Mouse (Mus musculus) c-Kit-positive CD71-positive TER-119-positive erythroid progenitor cells, embryonic 14.5 days (primary cell): ENCODE results near the gene Slc6a1.

Experiments used
- DNase-seq: peaks from one replicate; pipeline ENCODE4 v3.0.0-alpha.2; 2013; ENCODE audit warnings: low spot score

The Slc6a1 gene

DNA sequence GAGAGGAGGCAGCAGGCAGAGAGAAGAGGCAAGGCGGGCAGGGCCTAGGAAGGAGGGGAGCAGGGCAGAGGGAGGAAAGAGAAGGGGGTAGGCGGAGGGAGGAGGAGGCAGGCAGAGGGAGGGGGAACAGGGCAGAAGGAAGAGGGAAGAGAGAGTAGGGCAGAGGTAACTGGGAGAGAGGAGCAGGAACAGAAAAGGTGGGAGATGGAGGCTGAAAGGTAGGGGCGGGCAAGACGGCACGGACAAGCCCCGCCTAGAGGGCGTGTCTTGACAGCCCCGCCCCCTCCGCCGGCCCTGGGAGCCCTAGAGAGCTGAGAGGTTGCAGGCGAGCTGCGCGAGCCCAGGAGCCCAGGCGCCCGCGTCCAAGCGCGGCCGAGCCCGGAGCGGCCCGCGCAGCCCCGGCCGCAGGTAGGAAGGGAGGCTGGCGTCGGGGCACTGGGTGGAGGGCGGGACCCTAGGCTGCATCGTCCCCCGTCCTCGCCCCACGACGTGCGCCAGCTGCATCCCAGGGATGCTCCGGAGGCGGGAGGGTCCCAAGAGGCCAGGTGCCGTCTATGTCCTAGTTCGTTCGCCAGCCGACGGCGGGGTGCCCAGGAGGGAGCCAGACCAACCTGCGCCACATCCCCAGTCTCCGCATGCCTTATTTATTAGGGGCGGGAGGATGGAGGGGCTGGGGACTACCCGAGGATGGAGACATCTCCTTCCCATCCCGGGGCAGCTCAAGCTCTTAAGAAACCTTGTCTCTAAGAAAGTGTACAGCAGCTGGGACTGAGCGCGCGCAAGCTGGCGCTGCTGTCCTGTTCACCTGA is at the start of gene Slc6a1:
Gene Slc6a1, plus strand, starts transcription at position 167 of the 809 bp plus-strand sequence.
- DNase-seq = peak; percentile 10

DNA sequence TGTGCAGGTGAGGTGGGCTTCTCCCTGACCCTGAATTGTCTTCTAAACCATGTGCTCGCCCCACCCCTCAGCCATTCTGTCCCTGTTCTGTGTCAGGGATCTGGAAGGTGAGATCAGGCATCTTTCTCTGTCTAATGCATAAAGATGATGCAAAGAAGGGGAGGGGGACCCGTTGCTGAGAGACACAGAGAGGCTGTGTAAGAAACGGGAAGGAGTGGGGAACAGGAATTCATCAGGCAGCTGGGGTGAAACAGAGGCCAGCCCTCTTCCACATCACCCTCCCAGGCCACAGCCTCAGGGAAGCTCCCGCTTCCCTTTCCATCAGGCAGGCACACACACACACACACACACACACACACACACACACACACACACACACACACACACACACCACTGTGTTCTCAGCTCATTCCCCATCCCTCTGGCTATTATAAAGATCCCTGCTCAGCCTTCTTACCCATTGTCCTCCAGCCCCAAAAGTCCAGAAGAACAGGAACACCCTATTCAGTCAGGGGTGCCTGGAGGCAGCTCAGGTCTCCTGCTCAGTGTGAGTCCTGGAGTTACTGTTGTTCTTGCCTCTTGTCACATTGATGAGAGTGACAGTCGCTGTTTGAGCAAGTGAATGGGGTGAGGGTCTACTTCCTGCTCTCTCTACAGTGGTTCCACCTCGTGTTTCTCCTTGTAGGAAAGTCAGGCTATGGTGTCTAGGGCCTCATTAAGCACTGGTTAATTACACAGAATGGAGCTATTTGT is 43.4 kb upstream of the Slc6a1 start:
- DNase-seq = no peak

DNA sequence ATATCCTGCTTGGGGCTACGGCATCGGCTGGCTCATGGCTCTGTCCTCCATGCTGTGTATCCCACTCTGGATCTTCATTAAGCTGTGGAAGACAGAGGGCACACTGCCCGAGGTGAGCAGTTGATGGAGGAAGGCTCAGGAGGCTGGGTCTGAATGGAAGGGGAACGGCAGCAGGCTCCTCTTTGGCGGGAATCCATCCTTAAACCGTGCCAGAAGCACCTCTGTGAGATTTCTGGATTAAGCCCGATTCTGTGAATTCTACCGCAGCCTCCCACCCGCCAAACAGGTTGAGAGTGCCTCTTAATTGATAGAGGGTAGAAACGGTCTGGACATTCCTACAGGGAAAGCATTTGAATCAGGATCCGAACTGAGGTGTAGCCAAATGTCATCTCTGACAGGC is 36.8 kb upstream of the Slc6a1 start:
- no peak for DNase-seq

DNA sequence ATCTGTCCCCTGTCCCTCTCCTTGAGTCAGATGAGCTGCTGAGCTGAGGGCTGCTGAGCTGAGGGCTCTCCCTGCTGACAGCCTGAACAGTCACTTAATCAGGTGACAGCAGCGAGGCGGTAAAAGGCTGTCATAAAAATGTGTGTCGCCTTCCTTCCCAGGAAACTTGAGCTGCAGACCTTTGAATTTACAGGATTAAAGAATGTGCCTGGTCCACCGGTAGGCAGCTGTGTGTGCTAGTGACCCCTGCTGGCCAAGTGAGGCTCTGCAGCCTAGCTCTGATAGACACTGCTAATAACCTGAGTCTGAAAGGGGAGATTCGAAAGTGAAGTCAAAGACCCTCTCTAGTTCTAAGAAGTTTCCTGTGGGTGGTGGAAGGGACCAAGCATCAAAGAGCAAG is 32.1 kb upstream of the Slc6a1 start:
- peak; percentile 23 for DNase-seq

DNA sequence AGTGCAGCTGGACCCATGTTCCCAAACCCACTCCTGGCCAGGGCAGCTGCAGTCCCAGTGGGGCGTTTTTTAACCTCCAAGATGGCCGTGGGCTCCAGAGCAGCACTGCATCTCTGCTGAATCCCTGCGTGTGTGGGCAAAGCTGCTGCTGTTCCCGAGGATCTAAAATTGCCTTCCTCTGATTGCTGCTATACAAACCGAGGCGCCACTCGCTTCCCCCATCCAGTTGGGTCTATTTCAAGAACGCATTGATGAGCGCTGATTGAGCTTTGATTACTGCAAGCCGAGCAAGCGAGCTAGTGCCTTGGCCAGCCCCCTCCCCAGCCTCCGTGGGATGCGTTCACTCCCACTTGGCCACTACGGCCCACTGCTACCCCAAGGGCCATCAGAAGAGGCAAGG is 27.5 kb upstream of the Slc6a1 start:
- DNase-seq = no peak

DNA sequence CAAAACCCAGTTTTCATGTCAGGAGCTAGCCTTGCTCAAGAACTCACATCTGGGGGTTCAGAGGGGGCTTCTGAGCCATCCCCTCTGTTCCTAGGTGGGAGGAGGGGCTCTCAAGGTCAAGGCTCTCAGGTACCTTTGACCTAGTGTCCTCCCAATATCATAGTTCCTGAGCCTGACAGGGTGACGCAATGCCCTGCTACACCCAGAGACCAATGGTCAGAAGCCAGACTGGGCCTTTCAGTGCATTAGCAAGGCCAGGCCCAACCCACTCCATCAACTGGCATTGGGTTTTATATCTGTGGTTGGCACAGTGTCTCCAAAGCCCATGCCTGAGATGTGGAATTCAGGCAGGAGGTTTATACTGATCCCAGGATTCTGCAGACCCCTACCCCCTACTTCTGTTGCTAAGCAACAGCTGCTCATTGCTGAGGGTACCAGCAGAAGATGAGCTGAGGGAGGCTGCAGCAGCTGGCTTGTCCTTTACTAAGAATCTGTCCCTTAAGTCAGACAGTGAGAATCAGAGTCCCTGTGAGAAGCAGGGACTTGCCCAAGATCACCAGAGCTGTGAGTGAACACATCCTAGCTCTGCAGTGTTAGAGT is 24.6 kb upstream of the Slc6a1 start:
- DNase-seq = no peak

DNA sequence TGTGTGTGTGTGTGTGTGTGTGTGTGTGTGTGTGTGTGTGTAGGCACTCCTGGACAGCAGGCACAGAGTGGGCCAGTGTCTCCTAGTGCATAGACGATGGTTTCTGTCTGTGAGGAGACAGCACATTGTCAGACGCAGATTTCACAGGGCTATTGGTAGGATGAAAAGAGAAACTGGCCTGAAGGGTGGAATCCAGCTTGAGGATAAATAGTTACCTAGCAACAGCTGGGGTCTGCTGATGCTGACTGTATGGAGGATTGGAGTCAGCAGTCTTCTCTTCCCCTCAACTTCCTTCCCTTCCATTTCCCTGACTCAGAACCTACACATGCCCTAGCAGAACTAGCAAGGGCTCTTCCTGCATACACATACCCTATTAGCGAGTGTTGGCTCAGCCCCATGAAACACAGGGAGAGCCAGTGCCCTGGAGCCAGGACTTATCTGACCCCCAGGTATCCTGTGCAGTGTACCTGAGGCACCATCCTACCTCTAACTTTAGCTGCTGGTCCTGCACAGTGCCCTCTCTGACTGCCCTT is 23.7 kb upstream of the Slc6a1 start:
- DNase-seq = no peak

DNA sequence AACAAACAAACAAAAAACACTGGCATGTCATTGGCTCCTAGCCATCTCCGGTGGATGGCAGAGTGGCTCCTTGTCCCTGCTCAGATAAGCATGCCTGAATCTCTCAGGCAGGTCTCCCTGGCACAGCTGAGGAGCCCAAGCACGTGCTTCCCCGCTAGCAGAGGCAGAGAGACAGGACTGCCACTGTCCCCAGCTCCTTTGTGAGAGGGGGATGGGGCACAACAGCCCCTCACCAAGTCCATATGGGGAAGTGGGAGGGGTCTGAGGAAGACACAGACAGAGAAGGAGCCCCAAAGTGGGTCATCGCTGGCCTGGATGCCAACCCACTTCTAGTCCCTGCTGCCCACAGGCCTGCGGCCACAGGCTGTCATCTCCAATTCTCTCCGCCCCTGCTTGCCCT is 20.8 kb upstream of the Slc6a1 start:
- no peak for DNase-seq

DNA sequence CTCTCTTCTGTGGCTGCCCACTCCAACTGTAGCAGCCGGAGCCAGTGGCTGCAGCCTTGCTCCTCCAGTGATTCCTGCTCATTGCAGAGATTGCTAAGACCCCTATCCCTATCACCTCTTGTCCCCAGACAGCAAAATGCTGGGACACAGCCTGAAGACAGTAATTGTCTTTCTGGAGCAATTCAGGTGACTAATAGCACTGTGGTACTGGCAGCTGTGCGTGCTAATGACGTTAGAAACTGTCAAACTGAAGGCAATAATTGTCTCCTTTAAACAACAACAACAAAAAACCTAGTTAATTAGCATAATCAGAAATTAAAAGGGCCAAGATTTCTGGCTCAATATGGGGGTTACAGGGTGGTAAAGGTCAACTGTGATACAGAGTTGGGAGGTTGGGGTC is 18.4 kb upstream of the Slc6a1 start:
- DNase-seq = no peak

DNA sequence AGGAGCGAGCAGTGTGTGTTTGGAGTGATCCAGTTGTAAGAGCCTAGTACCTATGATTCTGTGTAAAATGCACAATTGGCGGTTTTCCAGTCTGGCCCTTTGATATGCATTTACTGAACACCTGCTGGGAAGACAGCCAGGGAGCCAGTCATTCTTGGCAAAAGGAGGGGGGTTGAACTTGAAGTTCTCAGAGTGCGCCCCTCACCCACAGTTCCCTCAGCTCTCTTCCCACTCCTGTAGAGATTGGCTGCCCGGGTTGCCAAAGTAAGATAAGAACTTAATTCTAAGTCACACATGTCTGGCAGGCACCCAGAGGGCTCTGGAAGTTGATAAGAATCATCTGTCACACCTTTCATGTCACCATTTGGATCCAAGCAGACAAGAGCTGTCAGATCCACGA is 18.0 kb upstream of the Slc6a1 start:
- no peak for DNase-seq

DNA sequence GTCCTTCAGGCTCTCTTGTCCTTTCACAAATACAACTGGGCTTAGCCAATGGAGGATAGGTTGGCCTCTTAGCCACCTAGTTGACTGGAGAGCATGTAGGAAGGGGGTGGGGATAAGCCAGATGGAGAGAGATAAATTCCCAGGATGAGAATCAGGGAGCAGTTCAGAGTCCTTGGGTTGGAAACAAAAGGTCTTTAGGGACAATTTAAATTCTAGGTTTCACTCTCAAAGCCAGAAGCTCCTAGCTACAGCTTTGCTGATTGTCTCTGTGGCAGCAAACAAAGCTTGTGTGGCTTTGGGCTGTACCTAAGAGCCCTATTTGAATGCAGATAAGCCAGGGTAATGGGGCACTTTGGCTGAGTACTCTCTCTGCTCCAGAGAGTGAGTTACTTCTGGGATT is 16.2 kb upstream of the Slc6a1 start:
- no peak for DNase-seq

DNA sequence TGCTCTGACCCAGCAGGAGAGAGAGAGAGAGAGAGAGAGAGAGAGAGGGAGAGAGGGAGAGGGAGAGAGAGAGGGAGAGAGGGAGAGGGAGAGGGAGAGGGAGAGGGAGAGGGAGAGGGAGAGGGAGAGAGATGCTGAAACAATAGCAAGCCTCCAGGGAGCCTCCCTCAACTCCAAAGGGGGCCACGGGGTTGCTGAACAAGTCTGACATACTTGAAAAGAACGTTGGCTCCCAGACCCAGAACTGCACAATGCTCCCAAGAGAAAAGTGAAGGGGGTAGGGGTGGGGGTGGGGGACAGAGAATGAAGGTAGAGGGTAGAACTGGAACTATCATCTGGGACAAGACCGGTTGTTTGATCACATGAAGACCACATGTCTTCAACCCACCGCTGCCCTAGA is 14.5 kb upstream of the Slc6a1 start:
- no peak for DNase-seq

DNA sequence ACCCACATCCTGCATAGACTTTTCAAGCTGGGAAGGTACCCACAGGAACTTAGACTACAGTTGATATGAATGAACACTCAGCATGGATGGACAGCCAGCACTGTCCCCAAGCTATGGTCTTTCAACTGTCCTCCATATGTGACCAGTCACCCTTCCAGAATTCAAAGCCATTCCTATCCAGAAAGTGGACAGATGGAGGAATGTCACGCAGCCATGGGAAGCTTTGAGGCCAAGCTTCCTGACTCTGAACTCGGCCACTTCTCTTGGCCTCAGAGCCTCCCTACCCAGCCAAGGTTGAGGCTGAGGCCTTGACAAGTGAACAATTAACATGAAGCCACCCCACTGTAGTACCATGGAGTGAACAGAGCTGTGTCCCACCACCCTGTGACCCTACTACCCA is 12.8 kb upstream of the Slc6a1 start:
- no peak for DNase-seq

DNA sequence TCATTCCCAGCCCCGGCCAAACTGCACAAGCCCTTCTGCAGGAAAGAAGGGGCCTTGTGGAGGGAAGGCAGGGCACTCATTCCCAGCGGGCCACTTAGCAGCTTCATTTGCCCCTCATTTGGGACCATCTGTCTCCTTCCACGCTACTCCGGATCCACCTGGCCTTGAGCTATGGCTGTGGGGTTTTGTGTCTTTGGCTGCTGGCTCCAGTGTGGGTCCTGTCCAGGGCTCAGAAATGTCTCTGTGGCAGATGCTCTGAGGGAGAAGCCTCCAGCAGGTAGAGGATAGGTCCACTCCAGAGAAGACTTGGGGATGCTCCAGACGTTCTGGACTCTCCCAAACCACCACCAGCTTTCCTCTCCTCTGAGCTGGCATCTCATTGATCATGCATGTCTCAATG is 11.6 kb upstream of the Slc6a1 start:
- no peak for DNase-seq

DNA sequence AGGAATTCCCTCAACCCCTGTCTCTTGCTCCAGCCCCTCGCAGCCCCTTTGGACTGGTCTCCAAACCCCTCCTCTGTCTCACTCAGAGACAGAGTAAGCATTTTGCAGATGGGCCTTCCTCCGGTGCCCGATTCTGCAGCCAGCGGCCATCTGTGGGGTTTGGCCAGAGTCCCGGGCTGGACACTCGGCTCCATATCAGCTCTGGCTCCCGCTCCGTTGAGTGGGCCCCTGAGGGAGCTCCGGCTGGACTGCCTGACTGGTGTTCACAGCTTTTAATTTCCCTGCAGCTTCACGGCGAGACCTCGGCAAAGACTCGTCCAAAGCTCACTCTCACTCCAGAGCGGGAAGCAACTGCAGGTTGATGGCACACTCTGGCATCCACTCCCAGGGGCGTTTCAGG is 10.2 kb upstream of the Slc6a1 start:
- DNase-seq = no peak

DNA sequence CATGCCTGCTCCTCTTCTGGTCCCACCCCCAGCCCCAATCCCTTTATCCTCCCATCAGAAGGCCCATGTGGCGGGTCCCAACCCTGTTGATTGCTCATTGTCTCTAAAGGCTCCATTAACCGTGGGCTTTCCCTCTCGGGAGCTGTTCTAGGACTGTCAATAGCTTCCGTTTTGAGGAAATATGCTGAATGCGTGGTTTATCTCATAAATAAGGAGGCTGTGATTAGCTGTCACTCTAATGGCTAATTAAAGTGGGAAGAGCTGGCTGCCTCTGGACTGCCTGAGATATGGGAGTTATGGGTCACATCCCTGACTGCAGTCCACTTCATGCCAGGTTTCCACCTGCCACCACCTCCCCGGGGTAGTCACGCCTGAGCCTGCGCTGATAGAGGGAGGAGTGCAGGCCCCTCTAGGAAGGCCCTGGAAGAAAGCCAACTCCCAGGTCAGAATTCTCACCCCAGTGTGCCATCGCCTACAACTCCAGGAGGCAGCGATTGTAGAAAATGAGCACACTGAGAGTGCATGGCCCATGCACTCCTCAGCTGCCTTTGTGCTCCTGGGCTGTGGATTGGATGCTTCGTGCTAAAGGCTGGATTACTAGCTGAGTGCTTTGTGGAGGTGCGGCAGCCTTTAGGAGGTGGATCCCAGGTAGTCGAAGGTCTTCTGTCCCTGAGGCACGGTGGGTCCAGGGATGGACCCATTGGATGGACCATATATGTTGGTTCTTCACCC is 8.3 kb upstream of the Slc6a1 start:
- no peak for DNase-seq

DNA sequence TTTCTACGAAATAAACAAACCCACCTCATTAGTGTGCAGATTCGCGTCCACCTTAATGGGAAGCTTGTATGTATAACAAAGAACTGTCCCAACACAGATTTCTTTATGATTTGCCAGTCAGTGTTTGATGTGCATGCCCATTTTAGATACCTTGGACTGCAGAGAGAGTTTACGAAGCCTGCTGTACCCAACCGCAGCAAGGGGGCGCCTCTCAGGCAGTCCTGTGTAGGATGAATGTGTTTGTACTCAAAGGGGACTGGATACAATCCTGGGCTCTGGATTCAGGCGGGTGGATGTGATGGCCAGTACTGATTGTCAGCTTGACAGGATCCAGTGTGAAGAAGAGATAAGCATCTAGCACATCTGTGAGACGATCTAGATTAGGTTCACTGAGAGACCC is 6.6 kb upstream of the Slc6a1 start:
- DNase-seq = no peak

DNA sequence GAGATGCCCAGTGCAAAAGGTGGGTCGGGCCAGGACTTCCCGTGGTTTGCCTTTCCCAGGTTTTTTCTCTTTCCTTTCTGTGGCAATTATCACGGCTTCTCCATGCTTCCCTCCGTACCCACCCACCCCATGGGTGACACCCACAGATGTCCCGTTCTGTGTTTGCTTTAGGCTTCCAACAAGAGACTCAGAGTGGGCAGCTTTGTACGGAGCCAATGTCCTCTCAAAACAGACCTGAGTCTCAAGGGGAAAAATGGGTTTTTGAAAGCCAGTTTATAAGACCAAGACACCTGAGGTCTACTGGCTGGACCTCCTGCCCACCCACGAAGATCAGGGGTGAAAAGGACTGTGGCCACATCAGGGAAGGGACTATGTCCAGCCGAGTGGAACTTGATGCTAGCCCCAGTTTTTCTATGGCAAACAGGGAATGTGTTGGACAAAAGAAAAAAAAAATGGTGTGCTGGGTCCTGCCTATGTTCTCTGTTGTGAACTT is 889 bp downstream of the Slc6a1 start:
- no peak for DNase-seq

DNA sequence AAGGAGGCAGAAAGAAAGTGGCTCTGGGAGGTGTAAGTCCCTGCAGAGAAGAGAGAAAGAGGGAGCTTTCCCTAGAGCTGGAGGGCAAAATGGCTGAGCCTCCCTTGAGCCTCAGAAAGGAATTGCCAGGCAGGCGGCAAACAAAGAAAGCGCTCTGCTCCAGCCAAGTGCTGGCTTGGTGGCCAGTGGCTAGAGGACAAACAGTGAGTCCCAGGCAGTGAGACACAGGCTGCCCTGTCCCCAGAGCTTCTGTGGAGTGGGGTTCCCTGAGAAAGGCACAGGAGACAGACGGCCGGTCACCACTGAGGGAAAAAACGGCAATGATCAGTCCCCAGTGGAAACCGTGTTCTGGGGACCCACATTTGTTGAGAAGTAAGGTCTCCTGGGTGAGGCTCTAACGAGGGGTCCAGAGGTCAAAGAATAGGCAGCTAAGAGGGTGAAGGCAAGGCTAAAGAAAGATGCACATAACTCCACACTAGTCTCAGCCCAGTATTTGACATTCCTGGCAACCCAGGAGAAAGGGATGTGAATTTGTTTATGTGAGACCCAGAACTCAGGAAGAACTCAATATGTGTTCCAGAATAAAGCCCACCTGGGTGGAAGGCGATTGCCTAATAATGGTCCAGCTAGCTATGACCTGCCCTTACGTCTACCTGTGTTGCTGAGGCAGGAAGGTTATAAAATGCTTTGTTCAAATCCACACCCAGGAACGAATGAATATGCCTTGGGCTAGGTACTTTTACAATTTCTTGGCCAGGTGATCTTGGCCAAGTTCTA is 1.7 kb downstream of the Slc6a1 start:
- no peak for DNase-seq

DNA sequence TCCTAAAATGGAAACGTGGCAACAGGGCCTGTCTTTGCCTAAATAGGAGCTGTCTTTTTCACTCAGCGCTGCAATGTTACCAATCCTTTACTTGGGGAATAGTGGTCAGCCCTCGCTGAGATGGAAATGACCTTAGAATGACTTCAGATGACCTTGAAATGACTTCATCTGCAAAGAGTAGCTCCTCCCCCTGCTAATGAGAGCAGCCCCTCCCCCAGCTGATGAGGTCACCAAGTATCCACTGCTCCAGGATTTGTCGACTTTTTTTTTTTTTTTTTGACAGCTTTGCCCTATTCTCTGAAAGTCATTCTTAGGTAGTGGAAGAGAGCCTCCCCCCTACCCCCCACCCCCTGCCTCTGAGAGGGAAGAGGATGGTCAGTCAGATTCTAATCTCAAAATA is 3.0 kb downstream of the Slc6a1 start:
- DNase-seq = no peak

DNA sequence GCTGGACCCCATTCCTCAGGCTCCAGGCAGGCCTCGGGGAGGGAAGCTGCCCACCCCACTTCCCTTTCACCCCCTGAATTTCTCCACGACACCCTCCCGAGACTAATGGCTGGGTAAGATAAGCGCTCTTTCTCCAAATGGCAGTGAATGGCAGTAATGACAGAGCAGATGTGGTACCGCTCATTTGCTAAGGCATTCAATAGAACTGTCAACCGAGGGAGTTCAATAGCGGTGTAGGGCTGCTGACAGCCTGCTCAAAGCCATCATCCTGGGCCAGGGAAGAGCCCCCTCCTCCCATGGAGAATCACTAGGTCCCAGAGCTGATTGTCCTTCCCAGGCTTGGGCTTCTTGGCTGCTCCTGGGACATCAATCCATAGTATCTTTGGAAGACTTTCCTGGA is 6.7 kb downstream of the Slc6a1 start:
- no peak for DNase-seq
